Mouse (Mus musculus): Measurements from ENCODE around the gene St6galnac3.

Gene St6galnac3

DNA sequence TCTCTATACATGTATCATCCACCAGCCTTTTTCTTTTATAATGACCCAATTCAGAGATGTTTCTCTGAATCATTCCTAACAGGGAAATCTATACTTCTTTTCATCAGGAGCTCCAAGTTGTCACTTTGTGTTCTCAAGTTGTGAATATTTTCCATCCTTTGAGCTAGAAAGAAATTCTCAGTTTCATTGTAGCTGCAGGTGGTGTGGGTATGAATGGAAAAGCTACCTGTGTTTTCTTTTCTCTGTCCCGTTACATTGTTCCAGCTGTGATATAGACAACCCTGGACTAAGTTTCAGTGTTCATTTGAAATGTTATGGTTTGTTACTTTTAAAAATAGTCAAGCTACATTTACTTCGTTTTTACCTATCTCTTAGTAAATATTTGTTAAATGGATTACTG is 534.2 kb downstream of the St6galnac3 start:
- no peak for DNase-seq

DNA sequence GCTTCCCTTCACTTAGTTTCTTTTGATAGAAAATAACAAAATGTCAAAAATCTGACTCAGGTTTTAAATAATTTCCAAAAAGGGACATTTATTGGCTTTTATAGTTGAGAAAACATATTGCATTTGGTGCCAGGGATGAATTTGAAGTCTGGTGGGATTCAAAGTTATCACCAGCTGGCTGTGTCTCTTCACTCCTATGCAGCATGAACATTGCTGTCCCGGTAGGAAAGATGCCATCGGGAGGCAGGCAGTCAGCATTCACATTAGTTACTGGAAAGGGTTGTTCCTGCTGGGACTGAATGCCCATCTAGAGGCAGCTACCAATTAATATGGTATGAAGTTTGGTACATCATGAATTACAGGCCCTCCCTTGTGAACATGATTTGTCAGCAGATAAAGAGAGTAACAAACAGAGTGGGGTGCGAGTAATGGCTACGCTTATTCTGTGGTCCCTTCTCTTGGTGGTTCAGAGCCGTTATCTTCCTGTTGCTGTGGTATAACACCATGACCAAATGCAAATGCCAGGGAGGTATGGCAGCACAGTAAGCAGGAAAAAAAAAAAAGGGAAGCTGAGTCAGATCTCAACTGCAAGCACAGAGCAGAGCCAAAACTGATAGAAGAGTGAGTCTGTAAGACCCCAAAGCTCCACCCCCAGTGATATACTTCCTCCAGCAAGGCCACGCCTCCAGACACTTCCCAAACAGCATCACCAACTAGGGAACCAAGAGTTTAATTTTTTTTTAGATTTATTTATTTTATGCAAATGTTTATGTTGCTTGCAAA is 535.1 kb downstream of the St6galnac3 start:
- DNase-seq = no peak

DNA sequence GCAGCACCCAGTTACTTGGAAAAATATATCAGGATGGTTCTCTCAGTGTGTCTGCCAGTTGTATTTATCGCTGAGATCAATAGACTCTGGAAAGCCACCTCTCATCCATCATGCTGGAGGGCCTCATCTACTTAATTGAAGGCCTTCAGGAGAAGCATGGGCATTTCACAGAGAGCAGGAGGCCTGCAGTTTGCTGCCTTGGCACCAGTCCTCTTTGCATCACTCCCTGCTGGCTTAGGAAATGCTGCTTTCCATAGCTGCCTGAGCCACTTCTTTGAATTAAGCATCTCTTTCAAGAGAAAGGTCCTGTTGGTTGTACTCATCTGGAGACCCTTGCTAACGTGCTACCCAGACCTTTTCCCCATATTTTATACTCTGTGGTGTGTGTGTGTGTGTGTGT is 536.8 kb downstream of the St6galnac3 start:
- DNase-seq = no peak

DNA sequence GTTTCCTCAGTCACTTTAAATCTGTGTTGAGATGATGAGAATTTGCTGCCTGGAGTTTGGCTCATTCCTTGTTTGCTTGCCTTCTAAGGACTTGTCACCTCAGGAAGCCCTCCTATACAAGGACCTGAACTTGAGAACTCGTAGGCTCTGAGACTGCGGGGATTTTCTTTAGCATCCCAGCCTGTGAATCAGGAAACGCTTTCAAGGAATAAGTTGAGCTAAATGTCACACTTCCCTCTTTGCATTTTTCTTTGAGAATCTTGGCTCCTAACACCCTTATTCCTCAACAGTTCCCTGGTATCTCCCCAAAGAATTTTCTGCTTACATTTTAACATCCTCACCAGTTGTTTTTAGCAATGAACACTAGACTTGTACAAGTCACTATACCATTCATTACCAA is 539.9 kb downstream of the St6galnac3 start:
- DNase-seq = no peak

DNA sequence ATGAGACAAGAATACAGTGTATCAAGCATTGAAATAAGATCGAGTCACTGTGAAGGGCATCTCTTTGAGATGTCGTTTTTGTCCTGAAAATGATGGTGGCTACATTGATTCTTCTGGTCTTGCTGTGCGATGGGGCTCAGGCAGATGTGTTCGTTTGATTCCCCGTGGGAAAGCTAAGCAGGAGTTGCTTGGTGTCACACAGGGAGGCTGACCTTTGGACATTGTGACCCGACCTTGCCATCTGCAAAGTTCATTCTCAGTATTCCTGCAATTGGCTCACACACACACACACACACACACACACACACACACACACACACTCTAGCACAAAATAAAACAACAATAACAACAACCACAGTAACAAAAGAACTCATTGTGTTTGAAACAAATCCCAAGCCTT is 543.7 kb downstream of the St6galnac3 start:
- no peak for DNase-seq

DNA sequence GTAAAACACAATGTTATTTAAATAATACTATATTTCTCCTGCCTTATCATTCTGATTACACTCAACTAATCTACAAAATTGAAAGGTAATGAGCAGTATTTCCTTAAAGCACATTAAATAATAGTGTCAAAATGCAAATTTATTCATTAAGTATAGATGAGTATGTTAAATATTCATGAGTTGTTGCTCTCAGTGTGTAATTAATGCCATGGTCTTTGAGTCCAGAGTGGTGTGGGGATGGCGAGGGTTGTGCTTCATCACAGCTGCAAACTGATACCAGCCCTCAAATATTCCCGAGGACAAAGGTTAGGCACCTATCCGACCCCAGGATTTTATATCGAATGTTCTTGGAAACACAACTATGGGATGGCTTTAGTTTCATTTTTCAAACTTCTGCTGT is 548.2 kb downstream of the St6galnac3 start:
- no peak for DNase-seq

DNA sequence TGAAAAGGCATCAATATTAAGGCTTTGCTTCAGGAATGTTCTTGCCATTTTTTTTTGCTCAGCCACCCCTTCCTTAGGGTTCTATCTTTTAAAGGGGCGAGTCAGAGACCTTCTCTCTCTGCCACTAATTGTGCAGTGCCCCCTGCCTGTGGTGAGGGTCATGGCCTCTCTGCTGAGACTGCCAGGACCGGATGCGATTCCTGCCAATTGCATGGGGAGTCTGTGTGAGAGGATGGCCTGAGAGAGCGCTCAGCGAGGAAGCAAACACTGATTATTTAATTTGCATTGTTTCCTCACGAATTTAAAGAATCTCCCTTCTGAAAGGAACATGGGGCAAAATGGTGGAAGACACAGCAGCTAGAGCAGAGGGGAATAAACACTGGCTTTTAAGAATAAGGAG is 548.6 kb downstream of the St6galnac3 start:
- no peak for DNase-seq

DNA sequence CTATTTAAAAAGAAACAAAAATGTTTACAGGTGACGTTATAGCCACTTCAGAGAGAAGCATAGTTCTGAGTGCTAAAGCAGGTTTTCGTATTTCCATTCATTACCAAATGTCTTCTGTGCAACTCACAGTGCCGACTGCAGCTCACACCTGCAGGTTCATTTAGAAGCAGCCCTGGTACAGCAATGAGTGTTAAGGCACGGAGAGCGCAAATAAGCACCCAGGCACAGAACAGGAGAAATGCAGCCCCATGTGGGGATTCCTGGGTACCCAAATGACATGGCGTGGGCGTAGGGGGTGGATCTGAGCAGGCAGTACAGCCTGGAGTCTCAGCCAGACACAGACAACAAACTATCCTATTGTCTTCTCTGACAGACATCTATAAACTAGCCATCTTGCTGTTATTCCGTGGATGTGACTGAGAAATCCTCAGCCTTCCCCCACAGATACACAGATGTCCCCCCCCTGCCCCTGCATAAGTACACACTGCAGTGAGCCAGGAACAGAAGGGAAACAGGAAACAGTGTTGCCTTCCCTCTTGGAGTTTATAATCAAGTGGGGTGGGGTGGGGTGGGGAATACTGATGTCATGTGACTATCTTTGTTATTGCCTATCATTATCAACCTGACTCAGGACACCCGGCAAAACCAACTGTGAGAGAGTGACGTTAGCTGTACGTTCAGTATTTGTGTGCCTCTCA is 550.5 kb downstream of the St6galnac3 start:
- DNase-seq = no peak

DNA sequence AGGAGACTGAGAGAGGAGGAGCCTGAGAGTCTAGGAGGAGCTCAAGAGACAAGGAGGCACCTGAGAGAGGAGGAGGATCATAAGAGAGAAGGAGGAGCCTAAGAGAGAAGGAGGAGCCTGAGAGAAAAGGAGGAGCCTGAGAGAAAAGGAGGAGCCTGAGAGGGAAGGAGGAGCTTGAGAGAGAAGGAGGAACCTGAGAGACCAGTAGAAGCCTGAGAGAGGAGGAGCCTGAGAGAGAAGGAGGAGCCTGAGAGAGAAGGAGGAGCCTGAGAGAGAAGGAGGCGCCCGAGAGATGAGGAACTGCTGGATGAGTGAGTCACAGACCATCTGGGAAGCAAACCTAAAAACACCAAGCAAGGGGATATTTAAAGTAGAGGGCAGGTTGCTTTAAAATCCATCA is 551.4 kb downstream of the St6galnac3 start:
- no peak for DNase-seq

DNA sequence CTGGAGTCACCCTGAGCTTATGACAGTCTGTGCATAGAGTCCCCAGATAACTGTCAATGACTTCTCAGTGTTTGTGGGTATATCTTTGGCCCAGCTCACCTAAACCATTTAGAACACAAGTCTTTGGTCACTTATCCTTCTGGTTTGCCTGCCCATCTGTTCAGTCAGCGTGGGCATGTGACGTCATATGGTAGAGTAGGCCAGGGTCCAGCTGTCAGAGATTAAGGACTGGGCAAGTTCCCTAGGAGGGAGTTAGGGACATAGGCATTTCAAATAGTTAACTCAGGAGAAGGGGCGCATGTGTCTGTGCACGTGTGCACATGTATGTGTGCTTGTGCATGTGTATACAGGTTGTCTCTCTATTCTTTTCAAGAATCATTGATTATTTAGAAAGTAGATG is 554.8 kb downstream of the St6galnac3 start:
- no peak for DNase-seq

DNA sequence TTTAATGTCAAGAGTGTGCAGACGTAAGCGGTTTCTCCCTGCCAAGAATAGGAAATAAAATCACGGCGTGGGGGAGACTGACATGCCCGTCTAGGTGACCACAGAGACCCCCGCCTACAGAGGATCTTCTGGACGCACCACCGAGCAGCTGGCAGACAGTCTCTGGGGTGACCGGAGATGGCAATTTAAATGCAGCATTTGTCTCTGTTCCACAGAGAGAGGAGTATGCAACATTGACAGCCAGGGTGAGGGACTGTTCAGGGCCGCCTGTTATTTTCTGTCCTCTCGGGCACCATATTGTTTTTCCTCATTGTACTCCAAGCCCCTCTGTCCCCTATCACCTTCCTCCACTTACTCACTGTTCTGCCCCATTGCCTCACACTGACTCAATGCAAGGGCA is 555.2 kb downstream of the St6galnac3 start:
- DNase-seq = no peak

DNA sequence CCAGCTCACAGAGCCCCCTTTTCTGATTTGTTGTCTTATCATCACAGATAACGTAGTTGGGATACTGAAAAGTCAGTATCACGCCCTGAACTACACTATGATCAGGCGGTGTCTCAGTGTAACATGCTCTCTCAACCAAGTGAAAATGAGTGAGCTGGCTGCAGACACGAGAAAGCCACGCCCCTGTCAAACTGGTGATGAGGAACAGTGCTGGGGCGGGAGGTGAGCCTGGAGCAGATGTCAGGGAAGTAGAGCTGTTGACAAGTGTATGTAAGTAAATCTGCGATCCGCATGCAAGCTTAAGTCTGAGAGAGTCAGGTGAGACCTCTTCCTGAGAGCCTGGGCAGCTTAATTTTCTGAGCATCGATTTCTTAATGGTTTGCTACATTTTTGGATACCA is 563.3 kb downstream of the St6galnac3 start:
- DNase-seq = no peak

DNA sequence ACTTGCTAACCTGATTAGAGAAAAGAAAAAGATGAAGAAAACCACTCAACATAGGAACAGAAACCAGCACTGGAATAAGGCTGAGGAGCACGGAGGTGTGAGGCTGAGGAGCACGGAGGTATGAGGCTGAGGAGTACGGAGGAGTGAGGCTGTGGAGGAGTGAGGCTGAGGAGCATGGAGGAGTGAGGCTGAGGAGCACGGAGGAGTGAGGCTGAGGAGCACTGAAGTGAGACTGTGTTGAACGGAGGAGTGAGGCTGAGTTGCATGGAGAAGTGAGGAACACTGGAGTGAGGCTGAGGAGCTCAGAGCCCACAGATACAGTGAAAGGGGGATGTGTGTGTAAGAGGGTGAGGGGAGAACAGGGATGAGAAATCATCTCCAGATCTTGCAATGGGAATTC is 564.3 kb downstream of the St6galnac3 start:
- no peak for DNase-seq

DNA sequence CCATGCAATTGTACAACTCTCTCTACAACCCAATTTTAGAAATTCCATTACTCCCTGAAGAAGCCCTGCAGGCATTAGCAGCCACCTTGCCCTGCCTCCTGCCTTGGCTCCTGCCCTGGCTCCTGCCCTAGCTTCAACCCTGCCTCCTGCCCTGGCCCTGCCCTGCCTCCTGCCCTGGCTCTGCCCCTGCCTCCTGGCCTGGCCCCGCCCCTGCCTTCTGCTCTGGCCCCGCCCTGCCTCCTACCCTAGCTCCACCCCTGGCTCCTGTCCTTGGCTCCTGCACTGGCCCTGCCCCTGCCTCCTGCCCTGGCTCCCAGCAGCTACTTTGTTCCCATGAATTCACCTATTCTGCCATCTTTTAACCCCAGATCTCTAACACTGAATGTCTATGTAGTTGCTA is 576.1 kb downstream of the St6galnac3 start:
- DNase-seq = no peak
